Mouse (Mus musculus) forebrain, embryonic 11.5 days (tissue): Measurements from ENCODE around the gene Scly. TPM values are rescaled to one million over a fixed set of nuclear protein-coding genes. Genes with fewer than 3 reads are reported as not detected.
A peak's percentile ranks its signal among the peaks of the same experiment; 100 is the strongest.

Experiments used
- ATAC-seq: fragments of 200-750 bp; cut with Nextera tagmentation; replicated peaks from 2 replicates; pipeline ENCODE4 v1.8.0; 2017; ENCODE audit warnings: moderate TSS enrichment; ENCODE audit not compliant: low FRiP score
- DNase-seq: peaks from one replicate; pipeline ENCODE4 v3.0.0-alpha.2; 2017; ENCODE audit warnings: low spot score
- H3K27ac ChIP-seq: fragments of 300-500 bp; sonication (generic); 2 replicates; pipeline ENCODE4 v1.5.1; 2014; ENCODE audit warnings: low read depth, low read length
- H3K27me3 ChIP-seq: fragments of 300-500 bp; sonication (generic); 2 replicates; pipeline ENCODE4 v1.6.1; 2014; ENCODE audit warnings: mild to moderate bottlenecking, low read length, mixed read lengths; ENCODE audit not compliant: control insufficient read depth, insufficient read depth
- H3K36me3 ChIP-seq: fragments of 300-500 bp; sonication (generic); 2 replicates; pipeline ENCODE4 v1.6.1; 2014; ENCODE audit warnings: mild to moderate bottlenecking, low read length, moderate library complexity, mixed read lengths; ENCODE audit not compliant: control insufficient read depth, insufficient read depth
- H3K4me1 ChIP-seq: fragments of 300-500 bp; sonication (generic); replicated peaks from 2 replicates; pipeline ENCODE4 v1.6.1; 2014; ENCODE audit warnings: low read length, mixed read lengths; ENCODE audit not compliant: control insufficient read depth, insufficient read depth
- H3K4me2 ChIP-seq: fragments of 300-500 bp; sonication (generic); 2 replicates; pipeline ENCODE4 v1.6.1; 2014; ENCODE audit warnings: low read depth, mild to moderate bottlenecking, low read length, moderate library complexity, mixed read lengths; ENCODE audit not compliant: severe bottlenecking
- H3K4me3 ChIP-seq: fragments of 300-500 bp; sonication (generic); 2 replicates; pipeline ENCODE4 v1.5.1; 2014; ENCODE audit warnings: low read depth, low read length
- H3K9ac ChIP-seq: fragments of 300-500 bp; sonication (generic); 2 replicates; pipeline ENCODE4 v1.6.1; 2014; ENCODE audit warnings: low read length
- H3K9me3 ChIP-seq: fragments of 300-500 bp; sonication (generic); 2 replicates; pipeline ENCODE4 v1.6.1; 2016; ENCODE audit warnings: low read length, mixed read lengths; ENCODE audit not compliant: control insufficient read depth
- WGBS: fragments of 180-500 bp; shearing (Covaris S2); extraction: QIAGEN DNeasy Blood & Tissue Kit; methylation state at CpG from one replicate; pipeline ENCODE4 v1.1.7; 2014; 5-methylcytosine and 5-hydroxymethylcytosine counted together
- polyA plus RNA-seq: library from polyadenylated mRNA; unstranded; fragments of >200 nt; fragmentation: Nextera tagmentation; extraction: Ambion mirVana; gene quantifications from 2 replicates; pipeline ENCODE4 v1.2.1, GENCODE M21; 2014

Gene Scly
- 14.2 and 17.0 TPM in 2 replicates for polyA plus RNA-seq

DNA sequence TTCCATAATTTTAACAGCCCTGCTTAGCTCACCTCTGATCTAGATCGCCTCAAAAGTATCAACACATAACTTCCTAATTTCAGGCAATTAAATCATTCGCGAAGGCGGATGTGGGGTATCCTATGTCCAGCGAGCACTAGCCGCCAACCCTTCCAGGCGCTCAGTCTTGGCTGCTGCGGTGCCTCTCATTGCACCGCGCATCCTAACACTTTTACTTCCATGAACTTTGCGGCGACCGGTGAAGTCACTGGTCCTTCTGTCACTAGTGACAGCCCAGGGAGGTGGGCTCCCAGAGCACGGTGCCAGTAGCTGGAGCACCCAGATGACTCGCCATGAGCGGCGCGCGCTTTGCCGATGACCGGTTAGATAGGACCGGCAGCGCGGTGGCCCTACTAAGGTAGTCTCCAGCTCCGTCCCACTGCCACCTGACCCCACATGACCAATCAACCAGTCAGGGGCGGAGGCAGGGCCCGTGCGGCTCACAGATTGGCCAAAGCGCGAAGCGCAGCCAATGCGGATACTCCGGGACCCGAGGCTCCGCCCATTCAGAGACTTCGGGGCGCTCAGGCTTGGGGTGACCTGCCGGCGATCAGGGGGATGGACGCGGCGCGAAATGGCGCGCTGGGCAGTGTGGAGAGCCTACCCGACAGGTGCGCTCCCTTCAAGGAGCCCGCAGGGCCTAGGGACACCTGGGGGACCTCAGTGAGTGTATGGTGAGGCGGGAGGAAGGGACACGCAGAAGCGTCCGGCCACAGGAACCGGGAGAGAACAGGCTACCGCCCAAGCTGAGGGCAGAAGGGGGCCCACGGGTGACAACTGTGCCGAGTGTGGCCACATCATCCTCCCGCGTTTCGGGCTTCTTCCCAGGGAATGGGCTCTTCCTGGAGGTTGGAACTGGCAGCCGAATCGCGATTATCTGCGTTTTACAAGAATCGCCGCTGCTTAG is at the start of gene Scly:
TSS of gene Scly (plus strand) at position 540 of the 946 bp plus-strand sequence.
- ATAC-seq (peak; percentile 99), DNase-seq (peak; percentile 94)
- H3K27ac ChIP-seq: no peak within 1 kb of the TSS
- H3K4me3 ChIP-seq: peak within 1 kb of the TSS; percentile 82
- peak within 1 kb of the TSS; percentile 70 for H3K4me2 ChIP-seq
- under 1% methylated on average over 63 of the region's 65 CpGs for WGBS
- 0 out of 2 replicates have a peak, but pooled peaks cover 2% of the 10 kb centered on the region for H3K4me1 ChIP-seq
- H3K9ac ChIP-seq: peak within 1 kb of the TSS; percentile 81
- H3K36me3 ChIP-seq: no peaks in the 10 kb centered on the region
- no peaks in the 10 kb centered on the region for H3K27me3 ChIP-seq
- no peaks in the 10 kb centered on the region for H3K9me3 ChIP-seq

DNA sequence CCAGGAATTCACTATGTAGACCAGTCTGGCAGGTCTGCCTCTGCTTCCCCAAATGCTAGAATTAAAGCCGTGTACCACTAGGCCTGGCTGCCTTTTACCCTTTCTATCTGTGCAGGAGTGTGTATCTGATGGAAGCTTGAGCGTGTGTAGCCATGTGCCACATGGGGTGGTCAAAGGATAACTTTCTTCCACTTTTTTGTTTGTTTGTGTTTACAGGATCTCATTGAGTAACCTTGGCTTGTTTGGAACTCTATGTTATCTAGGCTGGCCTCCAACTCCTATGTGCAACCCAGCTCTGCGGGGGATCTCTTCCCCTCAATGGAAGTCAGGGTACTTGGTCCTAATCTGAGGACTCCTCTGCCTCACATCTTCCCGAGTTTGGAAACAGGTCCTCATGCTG is 49.2 kb upstream of the Scly start:
- 49% methylated on average over 4 of the region's 4 CpGs for WGBS
- Histone ChIP-seq H3K27me3 (no peaks in the 10 kb centered on the region), H3K4me1 (peaks cover 6% of the 10 kb centered on the region), H3K9ac (no peak overlapping the region), H3K27ac (no peak overlapping the region), H3K9me3 (no peaks in the 10 kb centered on the region), H3K4me2 (peak overlapping the region; percentile 80), H3K4me3 (peak overlapping the region; percentile 99), H3K36me3 (no peaks in the 10 kb centered on the region)
- ATAC-seq (no peak), DNase-seq (no peak)

DNA sequence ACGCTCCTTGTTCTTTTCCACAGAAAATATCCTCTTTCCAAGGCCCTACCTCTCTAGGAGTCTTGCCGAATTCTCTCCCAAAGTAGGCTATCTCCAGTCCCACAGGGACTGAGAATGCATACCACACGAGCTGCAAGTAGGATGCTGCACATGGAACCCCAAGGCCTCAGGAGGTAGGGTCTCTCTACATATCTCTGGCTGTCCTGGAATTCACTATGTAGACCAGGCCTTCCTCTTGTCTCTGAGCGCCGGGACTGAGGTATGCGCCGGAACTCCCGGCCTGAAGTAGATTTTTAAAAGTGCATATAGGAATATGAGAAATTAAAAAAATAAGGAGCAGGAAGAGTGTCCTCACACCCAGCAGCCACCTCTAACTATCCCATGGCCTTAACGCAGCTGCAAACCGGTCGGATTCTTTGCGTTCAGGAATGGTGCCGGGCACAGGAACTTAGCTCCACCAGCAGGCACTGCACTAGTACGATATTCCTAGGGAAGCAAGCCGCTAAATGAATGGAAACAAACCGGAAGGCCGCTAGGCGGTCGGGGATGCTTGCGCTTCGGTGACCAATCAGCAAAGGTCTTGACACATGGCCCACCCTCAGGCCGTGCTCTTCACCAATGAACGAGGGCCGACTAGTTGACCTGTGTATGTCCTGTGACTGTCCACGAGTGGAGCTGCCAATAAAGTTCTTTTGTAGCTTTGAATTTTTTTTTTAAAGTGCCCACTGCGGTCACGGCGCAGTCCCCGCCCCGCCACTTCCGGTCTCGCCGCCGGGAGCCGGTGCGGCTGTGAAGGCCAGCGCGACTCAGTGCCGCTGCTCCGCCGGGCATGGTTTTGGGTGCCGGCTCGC is 48.3 kb upstream of the Scly start, which contains the start of gene Ube2f:
TSS of gene Ube2f (plus strand) at position 741 of the 851 bp plus-strand sequence.
- peaks cover 6% of the 10 kb centered on the region for H3K4me1 ChIP-seq

DNA sequence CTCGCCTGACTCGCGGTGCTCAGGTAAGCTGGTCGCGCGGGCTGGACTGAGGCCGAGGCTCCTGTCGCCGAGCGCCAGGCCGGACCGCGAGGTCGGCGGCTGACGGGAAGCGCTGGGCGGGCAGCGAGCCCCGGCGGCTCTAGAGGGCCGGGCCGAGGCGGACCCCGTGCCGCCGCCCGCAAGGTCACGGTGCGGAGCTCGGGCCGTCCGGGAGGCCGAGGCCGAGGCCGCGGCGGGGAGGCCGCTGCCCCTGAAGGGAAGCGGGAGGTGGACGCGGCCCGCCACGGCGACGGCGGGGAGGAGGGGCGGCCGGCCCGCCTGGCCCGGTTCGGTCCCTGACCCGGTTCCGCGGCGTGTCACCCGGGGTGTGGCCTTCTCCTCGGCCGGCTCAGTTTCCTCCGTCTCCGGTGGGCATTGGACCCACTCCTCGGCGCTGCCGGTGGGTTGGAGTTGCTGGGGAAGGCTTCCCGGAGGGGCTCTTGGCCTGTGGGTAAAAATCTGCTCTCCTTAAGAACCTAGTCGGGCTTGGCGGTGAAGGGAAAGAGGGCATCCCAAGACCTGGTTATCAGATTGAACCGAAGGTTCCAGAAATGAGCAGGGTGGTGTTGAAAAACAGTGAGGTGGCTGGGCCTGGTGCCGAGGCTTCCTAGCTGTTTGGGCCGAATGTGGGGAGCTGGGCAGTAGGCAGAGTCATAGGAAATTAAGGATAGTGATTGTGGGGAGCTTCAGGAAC is 47.6 kb upstream of the Scly start:
- Histone ChIP-seq H3K36me3 (no peaks in the 10 kb centered on the region), H3K9ac (peak overlapping the region; percentile 93), H3K27me3 (no peaks in the 10 kb centered on the region), H3K9me3 (no peaks in the 10 kb centered on the region), H3K4me3 (peak overlapping the region; percentile 99), H3K27ac (peak overlapping the region; percentile 57; the same call in 1 of the 2 replicates), H3K4me1 (peaks cover 6% of the 10 kb centered on the region), H3K4me2 (peak overlapping the region; percentile 89)
- peak; percentile 73 for ATAC-seq
- under 1% methylated on average over 67 of the region's 70 CpGs for WGBS
- DNase-seq: no peak

More for the DNA sequence above, 48.3 kb upstream of the Scly start, which contains the start of gene Ube2f:
- WGBS: under 1% methylated on average over 43 of the region's 43 CpGs
- Histone ChIP-seq H3K36me3 (no peaks in the 10 kb centered on the region), H3K9me3 (no peaks in the 10 kb centered on the region), H3K9ac (peak within 1 kb of the TSS; percentile 93), H3K4me2 (peak within 1 kb of the TSS; percentile 89), H3K27ac (peak within 1 kb of the TSS; percentile 68), H3K4me3 (peak within 1 kb of the TSS; percentile 99), H3K27me3 (no peaks in the 10 kb centered on the region)
- peak; percentile 99 for ATAC-seq
- peak; percentile 95 for DNase-seq

DNA sequence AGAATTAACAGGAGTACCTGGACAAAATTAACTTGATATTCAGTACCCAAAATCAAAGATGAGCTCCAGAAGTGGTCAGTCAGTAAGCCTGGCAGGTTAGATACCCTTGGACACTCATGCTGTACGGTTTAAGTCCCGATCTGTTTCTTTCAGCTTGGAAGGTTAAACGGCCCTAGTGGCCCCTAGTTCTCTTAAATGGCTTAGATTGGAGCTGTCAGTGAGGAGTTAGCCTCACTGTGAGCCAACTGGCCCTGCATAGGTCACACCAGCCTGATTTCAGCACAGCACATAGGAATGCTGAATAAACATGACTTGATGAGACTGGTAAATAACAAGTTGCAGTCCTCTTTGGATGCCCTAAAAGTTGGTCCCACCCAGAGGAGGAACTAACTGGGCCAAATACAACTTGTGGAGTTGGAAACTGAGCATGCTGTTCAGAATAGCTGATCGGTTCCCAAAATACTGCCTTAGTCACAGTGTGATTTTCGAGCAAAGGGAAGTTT is 46.9 kb upstream of the Scly start:
- Histone ChIP-seq H3K9me3 (no peaks in the 10 kb centered on the region), H3K4me1 (peaks cover 6% of the 10 kb centered on the region), H3K27me3 (no peaks in the 10 kb centered on the region), H3K9ac (peak overlapping the region; percentile 93), H3K4me3 (peak overlapping the region; percentile 99), H3K36me3 (no peaks in the 10 kb centered on the region), H3K4me2 (peak overlapping the region; percentile 89), H3K27ac (no peak overlapping the region)
- DNase-seq (no peak), ATAC-seq (no peak)
- WGBS: 53% methylated on average over 5 of the region's 5 CpGs

DNA sequence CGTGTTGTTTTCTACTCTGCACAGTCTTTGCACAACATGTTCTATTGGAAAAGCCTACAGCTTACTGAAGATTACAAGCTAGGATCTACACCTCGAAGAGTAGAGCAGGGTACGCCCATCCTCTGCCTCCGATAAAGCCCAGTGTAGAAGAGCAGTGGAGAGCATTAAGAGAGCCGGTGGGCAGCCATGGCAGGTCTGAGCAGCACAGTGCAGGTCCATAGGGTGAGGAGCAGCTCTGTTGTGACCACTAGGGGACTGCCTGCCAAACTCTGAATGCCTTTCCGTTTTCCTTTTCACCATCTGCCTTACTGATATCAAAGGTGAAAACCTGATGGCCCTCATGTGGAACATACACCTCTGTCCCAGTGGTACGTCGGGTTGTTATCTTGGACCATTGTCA is 46.2 kb upstream of the Scly start:
- Histone ChIP-seq H3K9ac (no peak overlapping the region), H3K4me1 (peaks cover 6% of the 10 kb centered on the region), H3K9me3 (no peaks in the 10 kb centered on the region), H3K4me2 (no peak overlapping the region), H3K27ac (no peak overlapping the region), H3K27me3 (no peaks in the 10 kb centered on the region), H3K36me3 (no peaks in the 10 kb centered on the region), H3K4me3 (no peak overlapping the region)
- ATAC-seq: no peak
- no peak for DNase-seq
- 64% methylated on average over 8 of the region's 8 CpGs for WGBS

DNA sequence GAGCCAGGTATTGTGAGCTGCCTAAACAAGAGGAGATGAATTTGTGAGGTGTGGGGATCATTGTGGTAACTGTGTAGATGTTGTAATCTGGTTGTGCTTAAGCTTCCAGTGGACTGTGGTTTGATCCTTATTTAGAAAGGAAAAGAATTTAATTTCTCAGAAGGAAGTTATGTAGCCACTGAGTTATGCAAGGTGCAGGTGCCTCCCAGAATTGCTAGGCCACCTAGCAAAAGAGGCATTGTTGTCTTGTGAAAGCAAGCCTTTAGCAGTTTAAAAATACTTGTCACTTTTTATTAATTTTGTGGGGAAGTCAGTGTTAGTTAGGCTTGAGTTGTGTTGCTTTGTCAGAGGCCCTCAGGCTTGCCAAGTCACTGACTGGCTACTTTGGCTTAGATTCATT is 40.2 kb upstream of the Scly start:
- DNase-seq (no peak), ATAC-seq (no peak)
- no peaks in the 10 kb centered on the region for H3K9me3 ChIP-seq
- no peak overlapping the region for H3K27ac ChIP-seq
- H3K4me2 ChIP-seq: no peak overlapping the region
- H3K4me3 ChIP-seq: no peak overlapping the region
- H3K36me3 ChIP-seq: no peaks in the 10 kb centered on the region
- H3K4me1 ChIP-seq: no peaks in the 10 kb centered on the region
- no peaks in the 10 kb centered on the region for H3K27me3 ChIP-seq
- H3K9ac ChIP-seq: no peak overlapping the region

DNA sequence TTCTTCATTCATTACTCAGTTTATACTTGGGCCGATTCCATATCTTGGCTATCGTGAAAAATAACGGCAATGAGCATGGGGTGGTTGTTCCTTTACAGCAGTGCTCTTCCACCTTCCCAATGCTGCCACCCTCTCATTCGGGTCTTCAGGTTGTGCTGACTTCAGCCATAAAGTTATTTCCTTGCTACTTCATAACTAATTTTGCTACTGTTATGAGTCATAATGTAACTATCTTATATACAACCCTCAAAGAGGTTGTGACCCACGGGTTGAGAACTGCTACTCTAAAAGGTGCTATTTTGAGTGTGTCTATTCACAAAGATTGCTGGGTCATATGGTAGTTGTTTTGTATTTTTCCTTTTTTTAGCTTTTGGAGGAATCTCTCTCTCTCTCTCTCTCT is 38.3 kb upstream of the Scly start:
- no peaks in the 10 kb centered on the region; the same call in 1 of the 2 replicates for H3K4me1 ChIP-seq
- no peak overlapping the region for H3K9ac ChIP-seq
- H3K27me3 ChIP-seq: no peaks in the 10 kb centered on the region
- H3K27ac ChIP-seq: no peak overlapping the region
- H3K36me3 ChIP-seq: no peaks in the 10 kb centered on the region
- H3K4me3 ChIP-seq: no peak overlapping the region
- WGBS: 92% methylated on average over 5 of the region's 5 CpGs
- no peak overlapping the region for H3K4me2 ChIP-seq
- no peaks in the 10 kb centered on the region for H3K9me3 ChIP-seq
- ATAC-seq (no peak), DNase-seq (no peak)
